Mouse (Mus musculus) megakaryocyte progenitor cell, adult 5-6 weeks (primary cell): ENCODE measurements around the gene Dck. TPM values are rescaled to one million over a fixed set of nuclear protein-coding genes. Genes with fewer than 3 reads are reported as not detected.

ENCODE experiments used
- ATAC-seq: replicated peaks from 2 replicates; pipeline ENCODE4 v1.8.0; 2016; ENCODE audit warnings: mild to moderate bottlenecking, moderate TSS enrichment, inconsistent platforms; ENCODE audit not compliant: poor library complexity
- total RNA-seq, 2 experiments: library from RNA; stranded (forward) in 1 of 2; stranded (reverse) in 1 of 2; fragments of 157-497, 149-512 nt in 1 of 2; fragments of 200-1000 nt in 1 of 2; gene quantifications; 2 replicates each; pipeline versions ENCODE4 v1.2.3 to v1.2.4; 2015 to 2017

Dck gene
- total RNA-seq, 2 experiments from 2014 or later = 19.6 to 44.5 TPM

GRCm38 (mm10) chr5:88791256-88792245 is 26.8 kb downstream of the Dck start:
- peak; percentile 98 for ATAC-seq

GRCm38 (mm10) chr5:88793676-88794075 is 28.9 kb downstream of the Dck start:
- no peak for ATAC-seq

- ATAC-seq = no peak
These were observed 31.3 kb downstream of the Dck start for GRCm38 (mm10) chr5:88795910-88796584.

- no peak for ATAC-seq
These were observed 31.8 kb downstream of the Dck start for GRCm38 (mm10) chr5:88796588-88796987.

- no peak for ATAC-seq
These were observed 32.3 kb downstream of the Dck start for GRCm38 (mm10) chr5:88797121-88797520.

- ATAC-seq = no peak
These were observed 40.8 kb downstream of the Dck start for GRCm38 (mm10) chr5:88805616-88806015.

GRCm38 (mm10) chr5:88806278-88806677 is 41.5 kb downstream of the Dck start:
- no peak for ATAC-seq

- ATAC-seq = no peak
These were observed 42.5 kb downstream of the Dck start for GRCm38 (mm10) chr5:88807342-88807741.

GRCm38 (mm10) chr5:88813188-88813587 is 48.4 kb downstream of the Dck start:
- ATAC-seq = no peak

GRCm38 (mm10) chr5:88814552-88814951 is 49.8 kb downstream of the Dck start:
- ATAC-seq = no peak

- no peak for ATAC-seq
These were observed 56.7 kb downstream of the Dck start for GRCm38 (mm10) chr5:88821542-88821941.

GRCm38 (mm10) chr5:88824838-88825237 is 60.0 kb downstream of the Dck start:
- no peak for ATAC-seq

GRCm38 (mm10) chr5:88829835-88830571 is 65.2 kb downstream of the Dck start:
- ATAC-seq = no peak

GRCm38 (mm10) chr5:88830880-88831279 is 66.1 kb downstream of the Dck start:
- ATAC-seq = no peak

- ATAC-seq = peak; percentile 98
These were observed 67.1 kb downstream of the Dck start for GRCm38 (mm10) chr5:88831935-88832334.

Other genes with a start within 250 kb of the Dck start
- gene Jchain, start 237.1 kb upstream of the Dck start, total RNA-seq (2015) = 1.5 and 2.3 TPM in 2 replicates
- gene Jchain, start 237.1 kb upstream of the Dck start, total RNA-seq (2017) = 0.84 and 3.3 TPM in 2 replicates
- 87.9 and 92.8 TPM in 2 replicates for gene Utp3, start 210.5 kb upstream of the Dck start, total RNA-seq (2015)
- gene Utp3, start 210.5 kb upstream of the Dck start, total RNA-seq (2017) = 55.1 and 71.4 TPM in 2 replicates
- 6.8 and 7.1 TPM in 2 replicates for gene Rufy3, start 200.0 kb upstream of the Dck start, total RNA-seq (2015)
- 13.0 and 18.7 TPM in 2 replicates for gene Rufy3, start 200.0 kb upstream of the Dck start, total RNA-seq (2017)
- 77.0 and 80.8 TPM in 2 replicates for gene Grsf1, start 88.8 kb upstream of the Dck start, total RNA-seq (2015)
- 72.6 and 74.0 TPM in 2 replicates for gene Grsf1, start 88.8 kb upstream of the Dck start, total RNA-seq (2017)
- gene Mob1b, start 44.1 kb upstream of the Dck start, total RNA-seq (2015) = 29.4 and 34.6 TPM in 2 replicates
- gene Mob1b, start 44.1 kb upstream of the Dck start, total RNA-seq (2017) = 8.7 and 9.0 TPM in 2 replicates
- gene Slc4a4, start 121.8 kb downstream of the Dck start, total RNA-seq (2015) = not detected in 2 replicates
- gene Slc4a4, start 121.8 kb downstream of the Dck start, total RNA-seq (2017) = not detected in 2 replicates